In the genomic region with DNA sequence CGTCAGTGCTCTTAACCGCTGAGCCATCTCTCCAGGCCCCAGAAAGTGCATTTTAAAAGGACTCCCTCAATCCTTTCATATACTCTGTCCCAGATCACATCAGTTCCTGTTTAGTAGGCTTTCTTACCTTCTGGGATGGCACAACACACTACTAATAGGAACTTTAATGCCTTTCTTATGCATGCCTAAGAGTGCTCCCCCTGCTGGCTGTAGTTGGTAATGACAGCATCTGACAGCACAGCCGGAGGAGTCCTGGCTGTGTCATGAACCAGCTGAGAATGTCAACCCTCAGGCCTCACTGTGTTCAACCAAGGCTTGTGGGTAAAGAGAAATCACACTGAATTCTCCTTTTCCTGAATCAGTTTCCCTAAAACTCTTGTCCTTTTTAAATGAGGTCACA, we compare ENCODE assay signal across 9 mouse cellular contexts. TPM values are rescaled to one million over a fixed set of nuclear protein-coding genes. Genes with fewer than 3 reads are reported as not detected.
DNase-seq lines count a peak whose midpoint lies in the region; TF ChIP-seq lines count a peak whose summit lies in the region.
"Had no signal": no experiment of that assay in that cellular context is flagged by ENCODE, and none has a peak within 500 bp of the region (broad histone marks: within the 10 kb centered on the region; RNA-seq: fewer than 3 reads in every experiment).

No protein-coding gene starts in this region.

- peak; percentile 28 for DNase-seq in ovary, postnatal 14 days (ENCODE audit: low spot score)
- DNase-seq in ovary, postnatal 10 days (ENCODE audit: low spot score) = no peak
- peak; percentile 64 to 89 for DNase-seq in adrenal gland, adult (ENCODE audit: inconsistent age in 2 of 2, low spot score in 1 of 2)
- peak; percentile 48 to 73 for DNase-seq in kidney, adult 8-10 months
- DNase-seq in lung, adult 18-20 months = peak; percentile 62 to 76
- peak; percentile 25 to 36 for DNase-seq in right cerebral cortex, postnatal 36 days (ENCODE audit: low spot score in 2 of 2)
- DNase-seq in adipocyte (ENCODE audit: low spot score) = no peak

- no peaks in the 10 kb centered on the region for H3K4me1 ChIP-seq in cortical plate, adult 2 months (ENCODE audit: control insufficient read depth, insufficient read depth, low read length)
- H3K4me1 ChIP-seq: neural tube, embryonic 12.5 days had no signal

- peak; percentile 68 for TF ChIP-seq CTCF in cortical plate, adult 2 months (IDR thresholded peaks at IDR 0.05; ENCODE audit: extremely low read depth, insufficient read depth, low read length)

- H3K4me3 ChIP-seq in cortical plate, adult 2 months (ENCODE audit: insufficient read depth, low read length) = no peak overlapping the region
- H3K4me3 ChIP-seq: neural tube, embryonic 12.5 days had no signal

- no peak overlapping the region for H3K27ac ChIP-seq in cortical plate, adult 2 months (ENCODE audit: insufficient read depth, low read length)
- H3K27ac ChIP-seq: neural tube, embryonic 12.5 days had no signal

- no peak for TF ChIP-seq POLR2A in cortical plate, adult 2 months (IDR thresholded peaks at IDR 0.05; ENCODE audit: extremely low read depth, insufficient read depth, low read length)

RNA-seq across cellular contexts. Expression of a gene that starts 16.5 kb away (rescaled TPM):
- polyA plus RNA-seq in cortical plate, adult 2 months (2012; rRNA removed) = 48.6 and 49.1 TPM in 2 replicates

RNA-seq across cellular contexts. Expression of a gene that starts 30.3 kb away (rescaled TPM):
- polyA plus RNA-seq in cortical plate, adult 2 months (2012; rRNA removed) = 44.7 and 46.8 TPM in 2 replicates

Comparison
In these comparisons a context has a peak if more than half of its experiments do, and no peak if none do; other contexts are left out.
1. DNase-seq: peak in ovary, postnatal 14 days (single experiment), adrenal gland, adult (2 of 2), kidney, adult 8-10 months (2 of 2), lung, adult 18-20 months (2 of 2) and right cerebral cortex, postnatal 36 days (2 of 2); none in ovary, postnatal 10 days (single experiment) and adipocyte (single experiment).